Mouse (Mus musculus): Measurements from ENCODE around the gene Treh.

GRCm38 (mm10) chr9:44699730-44700129 is 26.7 kb downstream of the Treh start:
- no peak for TF ChIP-seq CTCF (IDR thresholded peaks at IDR 0.05; ENCODE audit: control insufficient read depth, insufficient read depth, low read length)
- no peak for TF ChIP-seq POLR2A (IDR thresholded peaks at IDR 0.05; ENCODE audit: borderline replicate concordance, control insufficient read depth, low read depth, low read length)
